Mouse (Mus musculus): ENCODE data around the gene Zfhx3.

The Zfhx3 gene

GRCm38 (mm10) chr8:108369081-108369480 lies 426.6 kb downstream of the Zfhx3 start:
- peak; percentile 5 for DNase-seq

- DNase-seq = no peak
These were observed 428.3 kb downstream of the Zfhx3 start for GRCm38 (mm10) chr8:108370731-108371130.

- DNase-seq = no peak
These were observed 430.6 kb downstream of the Zfhx3 start for GRCm38 (mm10) chr8:108373046-108373445.

- DNase-seq = no peak
These were observed 435.6 kb downstream of the Zfhx3 start for GRCm38 (mm10) chr8:108378036-108378435.

- no peak for DNase-seq
These were observed 440.7 kb downstream of the Zfhx3 start for GRCm38 (mm10) chr8:108383121-108383520.

- DNase-seq = peak; percentile 6
These were observed 444.9 kb downstream of the Zfhx3 start for GRCm38 (mm10) chr8:108387160-108387912.

- no peak for DNase-seq
These were observed 445.4 kb downstream of the Zfhx3 start for GRCm38 (mm10) chr8:108387913-108388274.

- DNase-seq = no peak
These were observed 450.5 kb downstream of the Zfhx3 start for GRCm38 (mm10) chr8:108392909-108393308.

- no peak for DNase-seq
These were observed 459.7 kb downstream of the Zfhx3 start for GRCm38 (mm10) chr8:108402149-108402548.

- DNase-seq = no peak
These were observed 464.5 kb downstream of the Zfhx3 start for GRCm38 (mm10) chr8:108406716-108407494.

GRCm38 (mm10) chr8:108419162-108419844 lies 476.9 kb downstream of the Zfhx3 start:
- no peak for DNase-seq

- no peak for DNase-seq
These were observed 480.1 kb downstream of the Zfhx3 start for GRCm38 (mm10) chr8:108422521-108422920.

GRCm38 (mm10) chr8:108424337-108424736 lies 481.9 kb downstream of the Zfhx3 start:
- DNase-seq = no peak

- no peak for DNase-seq
These were observed 490.9 kb downstream of the Zfhx3 start for GRCm38 (mm10) chr8:108433321-108433720.

- no peak for DNase-seq
These were observed 492.1 kb downstream of the Zfhx3 start for GRCm38 (mm10) chr8:108434510-108434909.

GRCm38 (mm10) chr8:108436336-108436735 lies 493.9 kb downstream of the Zfhx3 start:
- DNase-seq = no peak

GRCm38 (mm10) chr8:108437316-108437830 lies 494.9 kb downstream of the Zfhx3 start:
- DNase-seq = no peak

- no peak for DNase-seq
These were observed 498.0 kb downstream of the Zfhx3 start for GRCm38 (mm10) chr8:108440476-108440875.

- DNase-seq = no peak
These were observed 508.4 kb downstream of the Zfhx3 start for GRCm38 (mm10) chr8:108450847-108451246.

GRCm38 (mm10) chr8:108454561-108455311 lies 512.3 kb downstream of the Zfhx3 start:
- no peak for DNase-seq

GRCm38 (mm10) chr8:108466653-108467052 lies 524.2 kb downstream of the Zfhx3 start:
- no peak for DNase-seq

- no peak for DNase-seq
These were observed 525.0 kb downstream of the Zfhx3 start for GRCm38 (mm10) chr8:108467172-108468035.

Measured in kidney, adult 18-20 months (tissue).